Mouse (Mus musculus) ovary, postnatal 36 days (tissue): ENCODE measurements around the gene AC131692.1.

Experiments used
- DNase-seq: peaks from one replicate; pipeline ENCODE4 v3.0.0; 2022; ENCODE audit warnings: low spot score, mixed read lengths

AC131692.1 gene

GRCm38 (mm10) chr19:6094119-6094518, at the start of gene AC131692.1:
TSS of gene AC131692.1 (plus strand) at chr19:6094419.
- DNase-seq = no peak

GRCm38 (mm10) chr19:6045366-6046293, 48.6 kb upstream of the AC131692.1 start:
- no peak for DNase-seq

GRCm38 (mm10) chr19:6046294-6047153, 47.7 kb upstream of the AC131692.1 start, which contains the start of gene Syvn1:
TSS of gene Syvn1 (plus strand) at chr19:6046576.
- peak; percentile 88 for DNase-seq

- no peak for DNase-seq
These were observed 46.9 kb upstream of the AC131692.1 start for GRCm38 (mm10) chr19:6047154-6047898.

- DNase-seq = no peak
These were observed 46.4 kb upstream of the AC131692.1 start for GRCm38 (mm10) chr19:6047899-6048166.

- no peak for DNase-seq
These were observed 45.4 kb upstream of the AC131692.1 start for GRCm38 (mm10) chr19:6048681-6049410.

GRCm38 (mm10) chr19:6052516-6052915, 41.7 kb upstream of the AC131692.1 start:
- DNase-seq = no peak

GRCm38 (mm10) chr19:6054296-6054695, 39.9 kb upstream of the AC131692.1 start:
- DNase-seq = no peak

GRCm38 (mm10) chr19:6056696-6057095, 37.5 kb upstream of the AC131692.1 start:
- no peak for DNase-seq

- DNase-seq = peak; percentile 99
These were observed 36.7 kb upstream of the AC131692.1 start, which contains the start of the genes Mrpl49 and Fau for GRCm38 (mm10) chr19:6057313-6058096. TSS of gene Mrpl49 (minus strand) at chr19:6057785. TSS of gene Fau (plus strand) at chr19:6057844.

- no peak for DNase-seq
These were observed 35.7 kb upstream of the AC131692.1 start for GRCm38 (mm10) chr19:6058513-6058912.

- DNase-seq = no peak
These were observed 35.3 kb upstream of the AC131692.1 start for GRCm38 (mm10) chr19:6058966-6059365.

- peak; percentile 91 for DNase-seq
These were observed 33.1 kb upstream of the AC131692.1 start, which contains the start of gene Znhit2 for GRCm38 (mm10) chr19:6061021-6061533. TSS of gene Znhit2 (plus strand) at chr19:6061192.

GRCm38 (mm10) chr19:6061641-6062302, 32.4 kb upstream of the AC131692.1 start:
- peak; percentile 47 for DNase-seq

- DNase-seq = no peak
These were observed 31.8 kb upstream of the AC131692.1 start for GRCm38 (mm10) chr19:6062418-6062817.

GRCm38 (mm10) chr19:6063081-6063480, 31.1 kb upstream of the AC131692.1 start:
- DNase-seq = no peak

- no peak for DNase-seq
These were observed 27.6 kb upstream of the AC131692.1 start for GRCm38 (mm10) chr19:6066571-6066970.

GRCm38 (mm10) chr19:6067011-6067723, 27.1 kb upstream of the AC131692.1 start:
- DNase-seq = peak; percentile 77
